19 mouse cellular contexts compared by ENCODE assay signal in genomic region chr10:23710999-23711398, GRCm38 (mm10).
A peak's percentile ranks its signal among the peaks of the same experiment; 100 is the strongest.
DNase-seq lines count a peak whose midpoint lies in the region; ATAC-seq lines count a peak whose summit lies in the region.
"Had no signal": no experiment of that assay in that cellular context is flagged by ENCODE, and none has a peak within 500 bp of the region (broad histone marks: within the 10 kb centered on the region; RNA-seq: fewer than 3 reads in every experiment).

No protein-coding gene starts in this region.

- H3K36me3 ChIP-seq in embryonic facial prominence, embryonic 11.5 days (replicated peaks; ENCODE audit: control insufficient read depth, insufficient read depth, low read depth, low read length): no peaks in the 10 kb centered on the region
- H3K36me3 ChIP-seq in embryonic facial prominence, embryonic 13.5 days: no peaks in the 10 kb centered on the region
- H3K36me3 ChIP-seq in limb, embryonic 12.5 days: no peaks in the 10 kb centered on the region
- H3K36me3 ChIP-seq: heart, embryonic 13.5 days had no signal

- H3K27me3 ChIP-seq in embryonic facial prominence, embryonic 11.5 days (ENCODE audit: control insufficient read depth, insufficient read depth, low read length): no peaks in the 10 kb centered on the region
- no peaks in the 10 kb centered on the region for H3K27me3 ChIP-seq in embryonic facial prominence, embryonic 13.5 days
- H3K27me3 ChIP-seq in limb, embryonic 12.5 days: no peaks in the 10 kb centered on the region
- H3K27me3 ChIP-seq: forebrain, embryonic 13.5 days; heart, embryonic 13.5 days had no signal

- peak; percentile 7 for DNase-seq in kidney, adult 9 months
- DNase-seq in kidney, postnatal 14 days: no peak
- DNase-seq in embryonic facial prominence, embryonic 11.5 days (ENCODE audit: low spot score): peak; percentile 49
- no peak for DNase-seq in thymus, postnatal 14 days
- no peak for DNase-seq in frontal cortex, postnatal 10 days (ENCODE audit: low spot score in 2 of 2)
- DNase-seq: adrenal gland, adult 8-10 months; cerebellum, adult 18-20 months; gastrocnemius, postnatal 10 days; heart, adult 18-20 months; heart, postnatal 14 days; kidney, postnatal 4 days; lung, postnatal 4 days; thymus, postnatal 25 days had no signal

- no peaks in the 10 kb centered on the region for H3K4me1 ChIP-seq in embryonic facial prominence, embryonic 11.5 days (ENCODE audit: control insufficient read depth, insufficient read depth, low read length)
- H3K4me1 ChIP-seq in embryonic facial prominence, embryonic 13.5 days: peaks cover 41% of the 10 kb centered on the region
- H3K4me1 ChIP-seq in limb, embryonic 12.5 days (replicated peaks): peaks cover 30% of the 10 kb centered on the region
- H3K4me1 ChIP-seq: forebrain, embryonic 13.5 days; heart, embryonic 13.5 days had no signal

- no peak overlapping the region for H3K4me3 ChIP-seq in embryonic facial prominence, embryonic 11.5 days (ENCODE audit: low read depth, low read length)
- no peak overlapping the region for H3K4me3 ChIP-seq in embryonic facial prominence, embryonic 13.5 days
- H3K4me3 ChIP-seq in limb, embryonic 12.5 days (replicated peaks): 0 out of 2 replicates have a peak overlapping the region, but pooled peaks have one; percentile 4
- H3K4me3 ChIP-seq: forebrain, embryonic 13.5 days; heart, embryonic 13.5 days had no signal

- H3K9me3 ChIP-seq in embryonic facial prominence, embryonic 11.5 days (replicated peaks; ENCODE audit: control insufficient read depth, low read length): no peaks in the 10 kb centered on the region
- no peaks in the 10 kb centered on the region for H3K9me3 ChIP-seq in embryonic facial prominence, embryonic 13.5 days
- 0 out of 2 replicates have a peak, but pooled peaks cover 3% of the 10 kb centered on the region for H3K9me3 ChIP-seq in limb, embryonic 12.5 days
- H3K9me3 ChIP-seq: forebrain, embryonic 13.5 days had no signal

- no peak; the same call in 1 of the 2 replicates for ATAC-seq in embryonic facial prominence, embryonic 11.5 days (replicated peaks; ENCODE audit: insufficient number of reproducible peaks, low FRiP score, low TSS enrichment, low read depth)
- ATAC-seq in embryonic facial prominence, embryonic 13.5 days (ENCODE audit: insufficient number of reproducible peaks, insufficient read depth, low FRiP score, low TSS enrichment, low read depth): no peak
- ATAC-seq in limb, embryonic 12.5 days (ENCODE audit: insufficient number of reproducible peaks, insufficient read depth, low FRiP score, low TSS enrichment, low read depth): peak; percentile 45; the same call in 1 of the 2 replicates
- ATAC-seq: activated CD4-positive, CD25-positive, alpha-beta regulatory T cell, adult 4 months; forebrain, embryonic 13.5 days; hindbrain, postnatal 0 days had no signal

- 0 out of 2 replicates have a peak overlapping the region, but pooled peaks have one; percentile 47 for H3K27ac ChIP-seq in embryonic facial prominence, embryonic 11.5 days (replicated peaks; ENCODE audit: low read depth, low read length)
- H3K27ac ChIP-seq in embryonic facial prominence, embryonic 13.5 days: peak overlapping the region; percentile 16; the same call in 1 of the 2 replicates
- H3K27ac ChIP-seq in limb, embryonic 12.5 days: peak overlapping the region; percentile 56; the same call in 1 of the 2 replicates
- H3K27ac ChIP-seq: forebrain, embryonic 13.5 days; heart, embryonic 13.5 days; hindbrain, postnatal 0 days had no signal

- WGBS in embryonic facial prominence, embryonic 11.5 days: 43% methylated on average over 6 of the region's 6 CpGs
- 21% methylated on average over 6 of the region's 6 CpGs for WGBS in embryonic facial prominence, embryonic 13.5 days
- 12% methylated on average over 6 of the region's 6 CpGs for WGBS in limb, embryonic 12.5 days

- no peak overlapping the region for H3K4me2 ChIP-seq in embryonic facial prominence, embryonic 11.5 days (ENCODE audit: low read depth, low read length)
- peak overlapping the region; percentile 39 for H3K4me2 ChIP-seq in embryonic facial prominence, embryonic 13.5 days
- H3K4me2 ChIP-seq in limb, embryonic 12.5 days: peak overlapping the region; percentile 49
- H3K4me2 ChIP-seq: forebrain, embryonic 13.5 days; heart, embryonic 13.5 days had no signal

- H3K9ac ChIP-seq in embryonic facial prominence, embryonic 11.5 days (replicated peaks; ENCODE audit: low read length): no peak overlapping the region
- H3K9ac ChIP-seq in embryonic facial prominence, embryonic 13.5 days: no peak overlapping the region
- H3K9ac ChIP-seq in limb, embryonic 12.5 days (replicated peaks): no peak overlapping the region
- H3K9ac ChIP-seq: forebrain, embryonic 13.5 days; heart, embryonic 13.5 days had no signal

Comparison
In these comparisons a context has a peak if more than half of its experiments do, and no peak if none do; other contexts are left out.
1. DNase-seq: peak in kidney, adult 9 months (single experiment) and embryonic facial prominence, embryonic 11.5 days (single experiment); none in kidney, postnatal 14 days (single experiment), thymus, postnatal 14 days (single experiment) and frontal cortex, postnatal 10 days (0 of 2).
2. Peak in every context shown above with its lines, with median percentiles within 50 percentile points of each other: H3K27ac ChIP-seq.